Mouse (Mus musculus): Measurements from ENCODE around the gene Toe1.

Toe1 gene

GRCm38 (mm10) chr4:116792453-116792852 lies 15.0 kb downstream of the Toe1 start:
- ATAC-seq (ENCODE audit: low TSS enrichment): peak; percentile 70; the same call in 1 of the 2 replicates

GRCm38 (mm10) chr4:116788956-116789355 lies 18.5 kb downstream of the Toe1 start:
- ATAC-seq (ENCODE audit: low TSS enrichment): peak; percentile 90

GRCm38 (mm10) chr4:116787985-116788760 lies 19.3 kb downstream of the Toe1 start:
- ATAC-seq (ENCODE audit: low TSS enrichment): peak; percentile 79; the same call in 1 of the 2 replicates

GRCm38 (mm10) chr4:116786587-116786986 lies 20.9 kb downstream of the Toe1 start:
- ATAC-seq (ENCODE audit: low TSS enrichment): no peak

GRCm38 (mm10) chr4:116782171-116782570 lies 25.3 kb downstream of the Toe1 start:
- ATAC-seq (ENCODE audit: low TSS enrichment): peak; percentile 52; the same call in 1 of the 2 replicates

- no peak for ATAC-seq (ENCODE audit: low TSS enrichment)
Observed at GRCm38 (mm10) chr4:116781366-116781765, 26.1 kb downstream of the Toe1 start.

GRCm38 (mm10) chr4:116780541-116780940 lies 26.9 kb downstream of the Toe1 start:
- ATAC-seq (ENCODE audit: low TSS enrichment): no peak

GRCm38 (mm10) chr4:116777079-116777478 lies 30.4 kb downstream of the Toe1 start:
- no peak for ATAC-seq (ENCODE audit: low TSS enrichment)

- ATAC-seq (ENCODE audit: low TSS enrichment): no peak
Observed at GRCm38 (mm10) chr4:116776391-116776790, 31.0 kb downstream of the Toe1 start.

- ATAC-seq (ENCODE audit: low TSS enrichment): no peak
Observed at GRCm38 (mm10) chr4:116769060-116769459, 38.4 kb downstream of the Toe1 start.

GRCm38 (mm10) chr4:116768510-116768909 lies 38.9 kb downstream of the Toe1 start:
- ATAC-seq (ENCODE audit: low TSS enrichment): no peak

GRCm38 (mm10) chr4:116764001-116764400 lies 43.4 kb downstream of the Toe1 start:
- ATAC-seq (ENCODE audit: low TSS enrichment): no peak

- ATAC-seq (ENCODE audit: low TSS enrichment): no peak
Observed at GRCm38 (mm10) chr4:116761914-116762313, 45.5 kb downstream of the Toe1 start.

GRCm38 (mm10) chr4:116749750-116750149 lies 57.7 kb downstream of the Toe1 start:
- peak; percentile 78; the same call in 1 of the 2 replicates for ATAC-seq (ENCODE audit: low TSS enrichment)
